Mouse (Mus musculus): ENCODE measurements around the gene Iqgap2. TPM values are rescaled to one million over a fixed set of nuclear protein-coding genes. Genes with fewer than 3 reads are reported as not detected.

The Iqgap2 gene
- polyA plus RNA-seq, 2 experiments: 10.5 to 12.7 TPM

DNA sequence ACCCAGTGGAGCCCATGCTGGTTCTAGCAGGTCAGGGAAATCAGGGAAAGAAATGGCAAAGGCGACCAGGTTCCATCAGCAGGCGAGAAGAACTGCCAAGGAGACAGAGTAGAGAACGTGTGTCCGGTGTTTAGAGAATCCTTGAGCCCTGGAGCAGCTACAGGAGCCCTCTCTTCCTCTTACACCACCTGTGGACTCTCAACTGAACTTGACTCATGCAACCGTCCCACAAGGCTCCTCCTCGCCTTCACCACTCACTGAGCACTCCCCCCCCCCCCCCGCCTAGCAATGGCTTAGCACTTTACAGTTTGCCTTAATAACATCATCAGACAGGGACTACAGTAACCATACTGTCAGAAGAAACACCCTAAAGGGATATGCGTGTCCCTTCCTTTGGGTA, 21.1 kb downstream of the Iqgap2 start:
- 86% methylated on average over 8 of the region's 8 CpGs for WGBS
- Histone ChIP-seq H3K27me3 (ENCODE audit: control insufficient read depth, insufficient read depth, low read length) (no peaks in the 10 kb centered on the region), H3K9me3 (ENCODE audit: control insufficient read depth, low read length) (no peaks in the 10 kb centered on the region), H3K4me2 (replicated peaks; ENCODE audit: low read depth, low read length, severe bottlenecking) (no peak overlapping the region), H3K4me1 (ENCODE audit: control insufficient read depth, insufficient read depth, low read length) (peaks cover 11% of the 10 kb centered on the region; the same call in 1 of the 2 replicates), H3K9ac (ENCODE audit: low read depth, low read length, severe bottlenecking) (no peak overlapping the region), H3K27ac (replicated peaks; ENCODE audit: low read depth, low read length) (no peak overlapping the region), H3K36me3 (ENCODE audit: control insufficient read depth, insufficient read depth, low read length) (no peaks in the 10 kb centered on the region), H3K4me3 (replicated peaks; ENCODE audit: low read length) (no peak overlapping the region)
- TF ChIP-seq POLR2A (IDR thresholded peaks at IDR 0.05; ENCODE audit: borderline replicate concordance, extremely low read depth, insufficient read depth, insufficient read length): no peak
- no peak for ATAC-seq (ENCODE audit: low FRiP score, low read depth)
- no peak for DNase-seq (ENCODE audit: low spot score)

DNA sequence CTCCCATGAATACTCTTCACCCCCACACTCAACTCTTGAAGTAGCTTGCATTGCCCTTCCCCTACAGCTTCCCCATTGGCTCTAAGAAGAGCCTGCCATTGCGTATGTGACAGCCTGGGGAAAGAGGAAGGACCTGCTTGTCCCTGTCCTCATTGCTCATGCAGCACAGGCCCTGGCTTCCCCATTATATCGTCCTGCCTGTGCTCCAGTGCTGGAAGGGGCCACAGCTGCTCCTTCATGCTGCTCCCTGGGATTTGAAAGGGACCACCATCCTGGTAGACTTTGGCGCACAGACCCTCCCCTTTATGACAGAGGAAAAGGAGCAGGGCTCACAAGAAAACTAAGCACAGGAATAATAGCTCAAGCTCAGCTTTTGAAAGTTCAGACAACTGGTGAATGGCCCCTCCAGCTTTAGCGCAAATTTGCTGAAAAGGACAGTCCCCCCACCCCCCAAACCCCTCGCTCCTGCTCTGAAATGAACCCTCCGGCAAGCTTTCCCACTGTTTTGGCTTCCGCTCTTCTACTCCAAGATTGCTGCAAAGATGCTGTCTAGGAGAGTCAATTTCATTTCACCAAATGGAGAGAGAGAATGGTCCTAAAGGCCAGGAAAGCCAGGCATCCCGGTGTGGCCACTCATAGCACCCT, 22.7 kb downstream of the Iqgap2 start:
- Histone ChIP-seq H3K9ac (ENCODE audit: low read depth, low read length, severe bottlenecking) (no peak overlapping the region), H3K27ac (replicated peaks; ENCODE audit: low read depth, low read length) (no peak overlapping the region), H3K4me2 (replicated peaks; ENCODE audit: low read depth, low read length, severe bottlenecking) (no peak overlapping the region), H3K36me3 (ENCODE audit: control insufficient read depth, insufficient read depth, low read length) (no peaks in the 10 kb centered on the region), H3K4me3 (replicated peaks; ENCODE audit: low read length) (no peak overlapping the region), H3K27me3 (ENCODE audit: control insufficient read depth, insufficient read depth, low read length) (no peaks in the 10 kb centered on the region), H3K4me1 (ENCODE audit: control insufficient read depth, insufficient read depth, low read length) (peaks cover 11% of the 10 kb centered on the region; the same call in 1 of the 2 replicates), H3K9me3 (ENCODE audit: control insufficient read depth, low read length) (no peaks in the 10 kb centered on the region)
- TF ChIP-seq POLR2A (IDR thresholded peaks at IDR 0.05; ENCODE audit: borderline replicate concordance, extremely low read depth, insufficient read depth, insufficient read length): no peak
- no peak for DNase-seq (ENCODE audit: low spot score)
- 78% methylated on average over 8 of the region's 8 CpGs for WGBS
- ATAC-seq (ENCODE audit: low FRiP score, low read depth): no peak

DNA sequence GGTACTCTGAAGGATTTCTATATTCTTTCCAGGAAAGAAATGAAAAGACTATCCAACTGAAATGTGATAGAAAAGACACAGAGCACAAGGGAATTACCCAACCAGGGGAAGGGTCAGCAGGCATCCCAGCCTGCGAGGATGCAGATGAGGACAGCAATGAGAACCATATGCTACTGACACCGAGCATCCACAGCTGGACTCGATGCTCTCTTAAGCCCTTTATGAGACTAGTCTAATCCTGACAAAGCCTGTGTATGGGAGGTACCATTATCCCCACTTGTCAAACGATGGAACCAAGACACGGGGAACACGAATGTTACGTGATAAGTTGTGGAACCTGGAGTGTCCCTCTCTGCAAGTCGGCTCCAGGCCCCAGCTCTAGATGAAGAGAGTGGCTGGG, 29.5 kb downstream of the Iqgap2 start:
- 31% methylated on average over 8 of the region's 8 CpGs for WGBS
- no peaks in the 10 kb centered on the region for H3K9me3 ChIP-seq (ENCODE audit: control insufficient read depth, low read length)
- DNase-seq (ENCODE audit: low spot score): no peak

DNA sequence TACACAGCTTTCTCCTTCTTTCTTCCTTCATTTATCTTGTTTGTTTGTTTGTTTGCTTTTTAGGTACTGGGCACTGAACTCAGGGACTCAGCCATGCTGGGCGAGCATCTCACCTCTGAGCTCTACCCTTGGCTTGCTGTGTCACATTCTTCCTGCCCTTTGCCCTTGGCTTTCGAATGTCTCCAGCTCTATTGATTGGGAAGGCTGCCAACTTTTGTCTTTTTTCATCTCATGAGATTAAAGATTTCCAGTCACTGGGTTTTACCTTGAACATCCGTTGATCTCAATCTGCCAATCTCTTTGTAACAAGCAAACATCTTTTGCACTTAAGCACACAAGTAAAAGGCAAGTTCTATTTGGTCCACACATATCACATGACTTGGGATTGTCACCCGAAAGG, 32.5 kb downstream of the Iqgap2 start:
- ATAC-seq (ENCODE audit: low FRiP score, low read depth): no peak
- no peak overlapping the region for H3K27ac ChIP-seq (replicated peaks; ENCODE audit: low read depth, low read length)
- WGBS: 84% methylated on average over 4 of the region's 4 CpGs

More for the DNA sequence above, 29.5 kb downstream of the Iqgap2 start:
- ATAC-seq (ENCODE audit: low FRiP score, low read depth): no peak
- no peaks in the 10 kb centered on the region for H3K27me3 ChIP-seq (ENCODE audit: control insufficient read depth, insufficient read depth, low read length)
- no peak overlapping the region for H3K9ac ChIP-seq (ENCODE audit: low read depth, low read length, severe bottlenecking)
- H3K4me1 ChIP-seq (ENCODE audit: control insufficient read depth, insufficient read depth, low read length): peaks cover 11% of the 10 kb centered on the region; the same call in 1 of the 2 replicates
- H3K36me3 ChIP-seq (ENCODE audit: control insufficient read depth, insufficient read depth, low read length): no peaks in the 10 kb centered on the region
- no peak overlapping the region for H3K4me3 ChIP-seq (replicated peaks; ENCODE audit: low read length)
- H3K27ac ChIP-seq (replicated peaks; ENCODE audit: low read depth, low read length): no peak overlapping the region
- TF ChIP-seq POLR2A (IDR thresholded peaks at IDR 0.05; ENCODE audit: borderline replicate concordance, extremely low read depth, insufficient read depth, insufficient read length): no peak
- H3K4me2 ChIP-seq (replicated peaks; ENCODE audit: low read depth, low read length, severe bottlenecking): no peak overlapping the region

DNA sequence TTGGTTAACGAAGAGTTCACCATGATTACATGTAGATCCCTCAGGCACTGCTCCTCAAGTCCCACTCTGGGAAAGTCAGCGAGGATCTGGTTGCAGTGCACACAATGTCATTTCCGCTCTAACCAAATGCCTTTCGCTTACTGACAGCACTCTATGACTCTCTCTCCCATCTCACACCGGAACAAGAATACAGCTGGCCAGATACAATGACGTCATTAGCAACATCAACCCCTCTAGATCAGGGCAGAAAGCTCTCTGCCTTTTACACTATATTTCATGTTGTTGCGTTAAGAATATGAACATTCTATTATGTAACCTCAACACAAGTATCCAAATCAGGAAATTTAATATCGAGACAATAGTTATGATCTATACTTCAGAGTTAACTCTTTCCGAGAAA, 32.9 kb downstream of the Iqgap2 start:
- Histone ChIP-seq H3K36me3 (ENCODE audit: control insufficient read depth, insufficient read depth, low read length) (no peaks in the 10 kb centered on the region), H3K9me3 (ENCODE audit: control insufficient read depth, low read length) (no peaks in the 10 kb centered on the region), H3K4me2 (replicated peaks; ENCODE audit: low read depth, low read length, severe bottlenecking) (no peak overlapping the region), H3K27ac (replicated peaks; ENCODE audit: low read depth, low read length) (no peak overlapping the region), H3K4me3 (replicated peaks; ENCODE audit: low read length) (no peak overlapping the region), H3K4me1 (ENCODE audit: control insufficient read depth, insufficient read depth, low read length) (peaks cover 7% of the 10 kb centered on the region; the same call in 1 of the 2 replicates), H3K27me3 (ENCODE audit: control insufficient read depth, insufficient read depth, low read length) (no peaks in the 10 kb centered on the region), H3K9ac (ENCODE audit: low read depth, low read length, severe bottlenecking) (no peak overlapping the region)
- TF ChIP-seq POLR2A (IDR thresholded peaks at IDR 0.05; ENCODE audit: borderline replicate concordance, extremely low read depth, insufficient read depth, insufficient read length): no peak
- no peak for DNase-seq (ENCODE audit: low spot score)
- ATAC-seq (ENCODE audit: low FRiP score, low read depth): no peak
- 85% methylated on average over 9 of the region's 9 CpGs for WGBS

More for the DNA sequence above, 32.5 kb downstream of the Iqgap2 start:
- Histone ChIP-seq H3K4me2 (replicated peaks; ENCODE audit: low read depth, low read length, severe bottlenecking) (no peak overlapping the region), H3K9me3 (ENCODE audit: control insufficient read depth, low read length) (no peaks in the 10 kb centered on the region), H3K36me3 (ENCODE audit: control insufficient read depth, insufficient read depth, low read length) (no peaks in the 10 kb centered on the region), H3K27me3 (ENCODE audit: control insufficient read depth, insufficient read depth, low read length) (no peaks in the 10 kb centered on the region), H3K4me3 (replicated peaks; ENCODE audit: low read length) (no peak overlapping the region), H3K9ac (ENCODE audit: low read depth, low read length, severe bottlenecking) (no peak overlapping the region), H3K4me1 (ENCODE audit: control insufficient read depth, insufficient read depth, low read length) (peaks cover 7% of the 10 kb centered on the region; the same call in 1 of the 2 replicates)
- TF ChIP-seq POLR2A (IDR thresholded peaks at IDR 0.05; ENCODE audit: borderline replicate concordance, extremely low read depth, insufficient read depth, insufficient read length): no peak
- DNase-seq (ENCODE audit: low spot score): no peak
